Mouse (Mus musculus) midbrain, postnatal 0 days (tissue): ENCODE results near the gene Gpr142. TPM values are rescaled to one million over a fixed set of nuclear protein-coding genes. Genes with fewer than 3 reads are reported as not detected.

Source experiments
- ATAC-seq: fragments of 200-750 bp; cut with Nextera tagmentation; 2 replicates; pipeline ENCODE4 v1.8.0; 2017; ENCODE audit warnings: moderate number of reproducible peaks, mild to moderate bottlenecking, moderate TSS enrichment, moderate library complexity; ENCODE audit not compliant: low FRiP score
- DNase-seq: peaks from one replicate; pipeline ENCODE4 v3.0.0-alpha.2; 2015; ENCODE audit warnings: low spot score
- H3K27ac ChIP-seq: fragments of 300-500 bp; sonication (generic); 2 replicates; pipeline ENCODE4 v1.5.1; 2014; ENCODE audit warnings: low read depth, mild to moderate bottlenecking, low read length, mixed read lengths
- H3K27me3 ChIP-seq: fragments of 300-500 bp; sonication (generic); 2 replicates; pipeline ENCODE4 v1.6.1; 2014; ENCODE audit warnings: low read length, control low read depth, mixed read lengths; ENCODE audit not compliant: insufficient read depth
- H3K36me3 ChIP-seq: fragments of 300-500 bp; sonication (generic); 2 replicates; pipeline ENCODE4 v1.6.1; 2014; ENCODE audit warnings: low read length, control low read depth, mixed read lengths; ENCODE audit not compliant: insufficient read depth
- H3K4me1 ChIP-seq: fragments of 300-500 bp; sonication (generic); 2 replicates; pipeline ENCODE4 v1.6.1; 2014; ENCODE audit warnings: mild to moderate bottlenecking, control low read depth, antibody characterized with exemption, low read length, mixed read lengths; ENCODE audit not compliant: insufficient read depth
- H3K4me2 ChIP-seq: fragments of 300-500 bp; sonication (generic); 2 replicates; pipeline ENCODE4 v1.6.1; 2014; ENCODE audit warnings: low read depth, mild to moderate bottlenecking, low read length, mixed read lengths; ENCODE audit not compliant: poor library complexity, severe bottlenecking
- H3K4me3 ChIP-seq: fragments of 300-500 bp; sonication (generic); 2 replicates; pipeline ENCODE4 v1.5.1; 2014; ENCODE audit warnings: low read depth, mild to moderate bottlenecking, low read length, moderate library complexity
- H3K9ac ChIP-seq: fragments of 300-500 bp; sonication (generic); replicated peaks from 2 replicates; pipeline ENCODE4 v1.6.1; 2014; ENCODE audit warnings: mild to moderate bottlenecking, low read length, moderate library complexity, mixed read lengths; ENCODE audit not compliant: poor library complexity, severe bottlenecking
- H3K9me3 ChIP-seq: fragments of 300-500 bp; sonication (generic); 2 replicates; pipeline ENCODE4 v1.6.1; 2016; ENCODE audit warnings: low read length, control low read depth
- CTCF ChIP-seq: IDR thresholded peaks from 2 replicates; pipeline ENCODE4 v1.5.1; 2016; ENCODE audit warnings: antibody characterized with exemption, mild to moderate bottlenecking
- WGBS: fragments of 180-500 bp; shearing (Covaris S2); extraction: QIAGEN DNeasy Blood & Tissue Kit; methylation state at CpG from one replicate; pipeline ENCODE4 v1.1.7; 2014; 5-methylcytosine and 5-hydroxymethylcytosine counted together
- polyA plus RNA-seq: library from polyadenylated mRNA; unstranded; fragments of >200 nt; fragmentation: Nextera tagmentation; extraction: Ambion mirVana; gene quantifications from 2 replicates; pipeline ENCODE4 v1.2.1, GENCODE M21; 2015
- total RNA-seq: library from RNA; depleted of rRNA; stranded (reverse); fragments of >200 nt; gene quantifications from 2 replicates; pipeline ENCODE4 v1.2.3, GENCODE M21; 2014

The Gpr142 gene
- total and polyA plus RNA-seq, 2 experiments from 2014 or later, result not detected

DNA sequence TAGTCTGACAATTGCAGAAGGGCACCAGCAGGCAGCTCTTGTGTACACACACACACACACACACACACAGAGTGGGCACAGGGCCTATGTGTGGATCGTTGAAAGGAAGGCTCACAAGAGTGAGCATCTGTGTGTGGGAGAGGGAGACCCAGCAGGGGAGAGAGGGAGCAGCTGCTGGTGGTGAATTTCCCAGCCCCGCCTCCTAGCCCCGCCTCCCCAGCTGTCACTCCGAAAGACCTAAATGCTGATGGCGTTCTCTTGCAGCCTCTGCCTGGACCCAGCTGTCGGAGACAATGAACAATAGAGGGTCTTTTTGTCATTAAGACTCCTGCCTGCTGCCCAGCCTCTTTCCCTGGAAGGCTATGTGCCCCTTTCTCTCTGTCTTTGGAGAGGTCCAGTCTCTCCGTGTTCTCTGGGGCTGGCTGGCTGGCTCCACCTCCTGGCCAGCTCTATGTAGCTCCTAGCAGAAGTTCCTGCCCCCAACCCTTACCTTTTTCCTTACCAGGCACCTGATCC lies 3.4 kb upstream of the Gpr142 start:
- peak overlapping the region; percentile 63 for H3K9ac ChIP-seq
- ATAC-seq (peak; percentile 82), DNase-seq (peak; percentile 96)
- H3K27ac ChIP-seq, result peak overlapping the region; percentile 73
- peak; percentile 67 for TF ChIP-seq CTCF
- H3K4me3 ChIP-seq, result peak overlapping the region; percentile 29; the same call in 1 of the 2 replicates
- 0% methylated on average over 7 of the region's 7 CpGs for WGBS
- peak overlapping the region; percentile 48 for H3K4me2 ChIP-seq
- H3K9me3 ChIP-seq, result no peaks in the 10 kb centered on the region
- H3K27me3 ChIP-seq, result no peaks in the 10 kb centered on the region
- no peaks in the 10 kb centered on the region for H3K36me3 ChIP-seq
- H3K4me1 ChIP-seq, result peaks cover 30% of the 10 kb centered on the region

DNA sequence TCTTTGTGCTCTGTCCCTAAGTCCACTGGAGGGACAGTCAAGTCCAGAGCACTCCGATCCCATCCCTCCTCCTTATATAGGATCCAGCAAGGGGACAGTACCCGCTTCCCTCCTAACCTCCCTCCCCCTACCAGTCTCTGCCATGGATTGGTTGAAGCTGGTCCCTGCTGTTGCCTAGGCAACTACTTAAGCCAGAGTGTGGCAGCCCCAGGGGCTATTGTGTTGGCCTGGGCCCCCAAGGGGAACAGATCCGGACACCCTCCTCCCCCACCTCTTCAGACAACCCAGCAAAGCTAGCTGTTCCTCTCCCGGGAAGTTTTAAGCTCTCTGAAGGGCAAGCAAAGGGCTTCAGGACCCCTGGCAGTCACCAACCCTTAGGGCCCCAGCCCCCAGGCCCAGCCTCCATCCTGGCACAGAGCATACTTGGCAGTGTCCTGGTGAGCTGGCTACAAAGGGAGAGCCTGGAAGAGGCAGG lies 2.8 kb upstream of the Gpr142 start, which contains the start of gene Btbd17:
Btbd17 (minus strand) TSS at position 98 of the 475 bp plus-strand sequence.
- H3K9ac ChIP-seq, result peak within 1 kb of the TSS; percentile 63
- ATAC-seq (peak; percentile 78), DNase-seq (peak; percentile 92)
- no peak for TF ChIP-seq CTCF
- H3K27ac ChIP-seq, result peak within 1 kb of the TSS; percentile 73
- H3K4me3 ChIP-seq, result peak within 1 kb of the TSS; percentile 29; the same call in 1 of the 2 replicates
- H3K27me3 ChIP-seq, result no peaks in the 10 kb centered on the region
- peak within 1 kb of the TSS; percentile 48 for H3K4me2 ChIP-seq
- H3K4me1 ChIP-seq, result peaks cover 27% of the 10 kb centered on the region
- H3K9me3 ChIP-seq, result no peaks in the 10 kb centered on the region
- H3K36me3 ChIP-seq, result no peaks in the 10 kb centered on the region
- WGBS, result 6% methylated on average over 4 of the region's 4 CpGs

DNA sequence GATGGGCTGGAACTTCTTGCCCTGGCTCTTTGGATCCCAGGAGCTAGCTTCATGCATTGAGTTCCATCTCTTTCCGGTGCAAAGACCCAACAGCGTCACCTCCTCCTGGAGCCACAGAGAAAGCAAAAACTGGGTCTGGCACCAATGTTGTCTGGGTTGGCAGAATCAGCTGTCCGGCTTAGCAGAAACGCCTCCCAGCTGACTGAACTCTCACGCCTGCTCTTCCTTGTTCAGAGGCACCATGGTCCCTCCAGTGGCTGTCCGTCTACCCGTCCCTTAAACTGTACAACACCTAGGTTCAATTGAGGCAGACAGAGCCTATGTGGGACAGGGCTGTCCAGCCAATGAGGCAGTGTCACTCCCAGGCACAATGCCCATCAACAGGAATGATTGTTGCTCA lies 1.5 kb upstream of the Gpr142 start:
- 83% methylated on average over 7 of the region's 7 CpGs for WGBS

DNA sequence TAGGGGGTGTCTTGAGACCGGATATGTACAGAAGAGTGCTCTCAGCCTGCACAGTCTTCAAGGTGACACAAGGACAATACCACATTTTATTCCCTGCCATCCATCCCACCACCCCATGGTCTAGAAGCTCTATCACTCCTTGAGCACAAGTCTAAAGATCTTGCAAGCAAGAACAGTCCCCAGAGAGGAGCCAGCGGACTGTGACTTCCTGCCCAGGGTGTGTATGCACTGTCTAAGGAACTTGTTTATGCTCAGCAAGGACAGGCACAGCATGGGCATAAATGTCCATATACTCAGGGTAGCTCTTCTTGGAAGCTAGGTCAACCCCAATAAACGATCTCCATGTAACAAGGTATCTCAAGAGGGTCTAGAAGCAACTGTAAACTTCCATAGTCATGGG lies 743 bp upstream of the Gpr142 start:
- H3K4me2 ChIP-seq, result no peak overlapping the region
- ATAC-seq (no peak), DNase-seq (no peak)
- H3K9me3 ChIP-seq, result no peaks in the 10 kb centered on the region
- TF ChIP-seq CTCF, result no peak
- H3K36me3 ChIP-seq, result no peaks in the 10 kb centered on the region
- H3K4me3 ChIP-seq, result no peak overlapping the region
- H3K9ac ChIP-seq, result no peak overlapping the region
- no peaks in the 10 kb centered on the region for H3K27me3 ChIP-seq
- H3K4me1 ChIP-seq, result peaks cover 17% of the 10 kb centered on the region
- 95% methylated on average over 3 of the region's 3 CpGs for WGBS
- H3K27ac ChIP-seq, result no peak overlapping the region

More for the DNA sequence above, 1.5 kb upstream of the Gpr142 start:
- H3K36me3 ChIP-seq, result no peaks in the 10 kb centered on the region
- TF ChIP-seq CTCF, result no peak
- ATAC-seq (no peak), DNase-seq (no peak)
- H3K4me3 ChIP-seq, result no peak overlapping the region
- no peaks in the 10 kb centered on the region for H3K27me3 ChIP-seq
- H3K4me2 ChIP-seq, result no peak overlapping the region
- no peak overlapping the region for H3K9ac ChIP-seq
- peaks cover 20% of the 10 kb centered on the region for H3K4me1 ChIP-seq
- no peaks in the 10 kb centered on the region for H3K9me3 ChIP-seq
- no peak overlapping the region for H3K27ac ChIP-seq

DNA sequence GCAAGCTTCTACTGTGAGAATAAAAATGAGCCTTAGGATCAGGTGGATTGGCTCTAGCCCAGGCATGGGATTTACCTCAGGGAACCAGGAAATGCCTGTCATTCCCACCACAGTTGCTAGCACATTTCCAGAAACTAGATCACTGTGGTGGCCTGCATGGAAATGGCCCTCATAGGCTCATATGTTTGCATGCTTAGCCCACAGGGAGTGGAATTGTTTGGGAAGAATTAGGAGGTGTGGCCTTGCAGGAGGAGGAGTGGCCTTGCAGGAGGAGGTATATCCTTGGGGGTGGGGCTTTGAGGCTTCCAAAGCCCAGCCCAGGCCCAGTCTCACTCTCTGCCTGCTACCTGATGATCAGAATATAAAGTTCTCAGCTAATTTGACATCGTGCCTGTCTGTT lies 3.2 kb downstream of the Gpr142 start:
- DNase-seq (no peak), ATAC-seq (no peak)
- Histone ChIP-seq H3K4me2 (no peak overlapping the region), H3K36me3 (no peaks in the 10 kb centered on the region), H3K9me3 (no peaks in the 10 kb centered on the region), H3K4me1 (no peaks in the 10 kb centered on the region), H3K4me3 (no peak overlapping the region), H3K27ac (no peak overlapping the region), H3K27me3 (no peaks in the 10 kb centered on the region), H3K9ac (no peak overlapping the region)
- WGBS, result 82% methylated on average over 1 of the region's 1 CpGs
- TF ChIP-seq CTCF, result no peak

DNA sequence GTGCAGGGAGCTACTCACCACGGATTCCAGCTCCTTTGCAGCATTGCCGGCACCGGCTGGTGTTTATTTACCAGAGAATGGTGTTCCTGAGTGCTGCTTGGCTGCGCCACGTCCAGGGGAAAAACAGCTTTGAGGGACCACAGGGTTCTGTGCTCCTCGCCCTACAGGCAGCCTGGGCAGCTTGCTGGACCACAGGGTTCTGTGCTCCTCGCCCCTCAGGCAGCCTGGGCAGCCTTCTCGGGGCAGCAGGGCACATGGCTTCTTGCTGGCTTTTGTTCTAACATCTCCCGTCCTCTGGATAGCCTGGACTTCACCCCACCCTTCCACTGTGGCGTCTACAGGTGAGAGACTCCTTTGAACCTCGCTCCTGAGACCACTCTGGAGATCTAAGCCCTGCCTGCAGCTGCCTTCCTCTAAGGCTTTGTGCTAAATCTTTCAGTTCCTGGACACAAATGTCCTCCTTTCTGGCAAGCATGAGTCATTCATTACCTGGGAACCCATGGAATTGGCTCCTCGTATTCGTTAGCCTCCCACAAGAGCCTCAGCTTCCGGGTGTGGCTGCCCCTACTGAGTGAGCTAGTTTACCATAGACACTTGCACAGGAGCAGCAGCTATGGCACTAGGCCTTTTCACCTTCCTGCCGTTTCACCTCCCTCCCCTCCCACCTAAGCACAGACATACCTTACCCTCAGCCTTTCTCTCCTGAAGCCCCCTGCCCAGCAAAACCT lies 4.0 kb downstream of the Gpr142 start:
- 68% methylated on average over 15 of the region's 15 CpGs for WGBS
- no peak overlapping the region for H3K4me2 ChIP-seq
- no peak for TF ChIP-seq CTCF
- H3K36me3 ChIP-seq, result no peaks in the 10 kb centered on the region
- H3K9me3 ChIP-seq, result no peaks in the 10 kb centered on the region
- ATAC-seq, result no peak
- DNase-seq, result no peak
- no peak overlapping the region for H3K27ac ChIP-seq
- H3K27me3 ChIP-seq, result no peaks in the 10 kb centered on the region
- no peak overlapping the region for H3K9ac ChIP-seq
- H3K4me1 ChIP-seq, result no peaks in the 10 kb centered on the region
- no peak overlapping the region for H3K4me3 ChIP-seq
